Comparison of ENCODE assay signal across 13 mouse cellular contexts in the genomic region with DNA sequence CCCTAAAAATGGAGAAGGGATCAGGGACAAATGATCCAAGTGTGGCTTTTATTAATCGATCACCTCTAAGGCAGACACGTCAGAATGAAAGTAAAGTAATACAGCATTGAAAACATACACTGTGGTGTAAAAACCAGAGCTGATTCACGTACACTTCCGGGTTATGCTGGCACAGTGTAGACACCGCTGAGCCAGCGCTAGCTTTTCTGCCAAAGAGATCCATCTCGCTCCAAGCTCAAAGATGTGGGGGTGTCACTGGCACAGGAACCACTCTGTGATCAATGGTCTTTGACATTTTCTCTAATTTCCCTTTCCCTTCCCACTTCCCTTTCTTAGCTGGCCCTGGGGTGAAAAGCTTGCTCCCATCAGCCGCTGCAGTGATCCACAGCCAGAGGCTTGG.
DNase-seq lines count a peak whose midpoint lies in the region; ATAC-seq and TF ChIP-seq lines count a peak whose summit lies in the region.
"Had no signal": no experiment of that assay in that cellular context is flagged by ENCODE, and none has a peak within 500 bp of the region (broad histone marks: within the 10 kb centered on the region; RNA-seq: fewer than 3 reads in every experiment).

No protein-coding gene starts in this region.

- H3K27ac ChIP-seq in forebrain, embryonic 12.5 days, result peak overlapping the region; percentile 36
- no peak overlapping the region for H3K27ac ChIP-seq in forebrain, embryonic 10.5 days
- H3K27ac ChIP-seq in CH12.LX (ENCODE audit: insufficient read depth, low read depth), result no peak overlapping the region
- peak overlapping the region; percentile 51 for H3K27ac ChIP-seq in forebrain, embryonic 15.5 days (replicated peaks)
- 0 out of 2 replicates have a peak overlapping the region, but pooled peaks have one; percentile 2 for H3K27ac ChIP-seq in midbrain, embryonic 12.5 days (replicated peaks)
- no peak overlapping the region for H3K27ac ChIP-seq in liver, postnatal 0 days (ENCODE audit: low read depth)
- H3K27ac ChIP-seq: embryonic facial prominence, embryonic 13.5 days; heart, embryonic 13.5 days; kidney, postnatal 0 days had no signal

- H3K9ac ChIP-seq in forebrain, embryonic 12.5 days, result no peak overlapping the region
- no peak overlapping the region for H3K9ac ChIP-seq in CH12.LX (ENCODE audit: insufficient read depth, low read depth)
- no peak overlapping the region for H3K9ac ChIP-seq in forebrain, embryonic 15.5 days (replicated peaks)
- H3K9ac ChIP-seq in midbrain, embryonic 12.5 days (replicated peaks), result no peak overlapping the region
- H3K9ac ChIP-seq in liver, postnatal 0 days (replicated peaks), result no peak overlapping the region
- H3K9ac ChIP-seq: embryonic facial prominence, embryonic 13.5 days; heart, embryonic 13.5 days had no signal

- dilution Hi-C loops in CH12.LX (cut with MboI; ENCODE audit: extremely low pct_ligation_motif_present, extremely low pct_unique_long_range_greater_than_20kb, low sequenced_read_pairs), result no loop called here

- no peak overlapping the region for H3K4me2 ChIP-seq in forebrain, embryonic 12.5 days
- H3K4me2 ChIP-seq in CH12.LX (ENCODE audit: insufficient read depth, low read depth, poor library complexity, severe bottlenecking), result 0 out of 2 replicates have a peak overlapping the region, but pooled peaks have one; percentile 15
- no peak overlapping the region for H3K4me2 ChIP-seq in forebrain, embryonic 15.5 days (replicated peaks)
- no peak overlapping the region for H3K4me2 ChIP-seq in midbrain, embryonic 12.5 days (replicated peaks)
- H3K4me2 ChIP-seq in liver, postnatal 0 days (ENCODE audit: low read depth, low read length), result no peak overlapping the region
- H3K4me2 ChIP-seq: embryonic facial prominence, embryonic 13.5 days; heart, embryonic 13.5 days had no signal

- no peaks in the 10 kb centered on the region for H3K79me2 ChIP-seq in CH12.LX (replicated peaks; ENCODE audit: control insufficient read depth, extremely low read depth, insufficient read depth, poor library complexity, severe bottlenecking)

- no peaks in the 10 kb centered on the region for H3K27me3 ChIP-seq in forebrain, embryonic 12.5 days
- H3K27me3 ChIP-seq in forebrain, embryonic 10.5 days (ENCODE audit: poor library complexity, severe bottlenecking), result no peaks in the 10 kb centered on the region
- no peaks in the 10 kb centered on the region for H3K27me3 ChIP-seq in CH12.LX (replicated peaks)
- H3K27me3 ChIP-seq in forebrain, embryonic 15.5 days, result no peaks in the 10 kb centered on the region
- H3K27me3 ChIP-seq in midbrain, embryonic 12.5 days, result no peaks in the 10 kb centered on the region
- H3K27me3 ChIP-seq in liver, postnatal 0 days (ENCODE audit: insufficient read depth, low read length), result no peaks in the 10 kb centered on the region
- H3K27me3 ChIP-seq: embryonic facial prominence, embryonic 13.5 days; heart, embryonic 13.5 days had no signal

- H3K36me3 ChIP-seq in forebrain, embryonic 12.5 days (replicated peaks), result no peaks in the 10 kb centered on the region
- no peaks in the 10 kb centered on the region for H3K36me3 ChIP-seq in forebrain, embryonic 10.5 days (replicated peaks)
- H3K36me3 ChIP-seq in CH12.LX (replicated peaks in 1 of 2; ENCODE audit: control insufficient read depth in 1 of 2, insufficient read depth in 1 of 2, low read length in 1 of 2), result no peaks in the 10 kb centered on the region
- H3K36me3 ChIP-seq in forebrain, embryonic 15.5 days, result no peaks in the 10 kb centered on the region
- H3K36me3 ChIP-seq in midbrain, embryonic 12.5 days, result no peaks in the 10 kb centered on the region
- H3K36me3 ChIP-seq in liver, postnatal 0 days (replicated peaks; ENCODE audit: insufficient read depth, low read length), result no peaks in the 10 kb centered on the region
- H3K36me3 ChIP-seq: embryonic facial prominence, embryonic 13.5 days; heart, embryonic 13.5 days had no signal

- no peaks in the 10 kb centered on the region for H3K9me3 ChIP-seq in forebrain, embryonic 12.5 days
- H3K9me3 ChIP-seq in forebrain, embryonic 10.5 days, result no peaks in the 10 kb centered on the region; the same call in 1 of the 2 replicates
- H3K9me3 ChIP-seq in CH12.LX (replicated peaks; ENCODE audit: low read length), result no peaks in the 10 kb centered on the region
- H3K9me3 ChIP-seq in forebrain, embryonic 15.5 days, result no peaks in the 10 kb centered on the region
- H3K9me3 ChIP-seq in midbrain, embryonic 12.5 days, result no peaks in the 10 kb centered on the region
- H3K9me3 ChIP-seq in liver, postnatal 0 days (ENCODE audit: low read length), result no peaks in the 10 kb centered on the region
- H3K9me3 ChIP-seq: embryonic facial prominence, embryonic 13.5 days; heart, embryonic 13.5 days had no signal

- peak; percentile 44; the same call in 1 of the 2 replicates for ATAC-seq in forebrain, embryonic 12.5 days (ENCODE audit: low FRiP score)
- peak; percentile 73 for ATAC-seq in forebrain, embryonic 15.5 days (replicated peaks)
- no peak for ATAC-seq in midbrain, embryonic 12.5 days (ENCODE audit: low FRiP score, low read depth)
- ATAC-seq in liver, postnatal 0 days, result no peak

- TF ChIP-seq EP300 in CH12.LX (IDR thresholded peaks at IDR 0.05; ENCODE audit: low read length), result no peak
- TF ChIP-seq EP300 in liver, postnatal 0 days (IDR thresholded peaks at IDR 0.05; ENCODE audit: low read depth), result no peak

- TF ChIP-seq RAD21 in CH12.LX (IDR thresholded peaks at IDR 0.05; ENCODE audit: low read depth, low read length), result no peak

- 77% methylated on average over 8 of the region's 8 CpGs for WGBS in forebrain, embryonic 12.5 days
- 83% methylated on average over 8 of the region's 8 CpGs for WGBS in forebrain, embryonic 10.5 days
- WGBS in forebrain, embryonic 15.5 days, result 61% methylated on average over 8 of the region's 8 CpGs
- WGBS in midbrain, embryonic 12.5 days, result 79% methylated on average over 8 of the region's 8 CpGs
- 72% methylated on average over 8 of the region's 8 CpGs for WGBS in liver, postnatal 0 days (ENCODE audit: insufficient replicate concordance)

- no peak for TF ChIP-seq POLR2A in CH12.LX (IDR thresholded peaks at IDR 0.05; ENCODE audit: low read depth, low read length)

- in situ Hi-C loops in CH12.LX (cut with MboI; ENCODE audit: low pct_ligation_motif_present, low pct_unique_long_range_greater_than_20kb, low sequenced_read_pairs), result no loop called here

- peaks cover 20% of the 10 kb centered on the region for H3K4me1 ChIP-seq in forebrain, embryonic 12.5 days
- peaks cover 23% of the 10 kb centered on the region for H3K4me1 ChIP-seq in forebrain, embryonic 10.5 days
- no peaks in the 10 kb centered on the region for H3K4me1 ChIP-seq in CH12.LX (ENCODE audit: control insufficient read depth in 1 of 2, insufficient read depth in 2 of 2)
- H3K4me1 ChIP-seq in forebrain, embryonic 15.5 days, result peaks cover 31% of the 10 kb centered on the region
- peaks cover 23% of the 10 kb centered on the region; the same call in 1 of the 2 replicates for H3K4me1 ChIP-seq in midbrain, embryonic 12.5 days
- H3K4me1 ChIP-seq in liver, postnatal 0 days (ENCODE audit: insufficient read depth), result no peaks in the 10 kb centered on the region
- H3K4me1 ChIP-seq: embryonic facial prominence, embryonic 13.5 days; heart, embryonic 13.5 days had no signal

- no peak for DNase-seq in forebrain, embryonic 10.5 days (ENCODE audit: extremely low spot score, low spot score)
- no peak for DNase-seq in CH12.LX (ENCODE audit: extremely low read depth)
- DNase-seq in liver, postnatal 0 days, result no peak
- DNase-seq in B cell, adult 2 months, result no peak
- DNase-seq: adrenal gland, adult 8-10 months; gastrocnemius, postnatal 36 days; thymus, adult 2 months had no signal

- H3K4me3 ChIP-seq in forebrain, embryonic 12.5 days (replicated peaks), result no peak overlapping the region
- H3K4me3 ChIP-seq in forebrain, embryonic 10.5 days, result no peak overlapping the region
- no peak overlapping the region for H3K4me3 ChIP-seq in CH12.LX (replicated peaks in 1 of 3; ENCODE audit: low read depth in 2 of 3, low read length in 2 of 3, poor library complexity in 1 of 3)
- no peak overlapping the region for H3K4me3 ChIP-seq in forebrain, embryonic 15.5 days
- H3K4me3 ChIP-seq in midbrain, embryonic 12.5 days, result no peak overlapping the region
- H3K4me3 ChIP-seq in liver, postnatal 0 days (ENCODE audit: low read depth, low read length), result no peak overlapping the region
- H3K4me3 ChIP-seq: embryonic facial prominence, embryonic 13.5 days; heart, embryonic 13.5 days had no signal

- TF ChIP-seq CTCF in CH12.LX (conservative IDR thresholded peaks at IDR 0.05 in 1 of 2, IDR thresholded peaks at IDR 0.05 in 1 of 2; ENCODE audit: low read depth in 2 of 2, low read length in 2 of 2), result no peak
- no peak for TF ChIP-seq CTCF in liver, postnatal 0 days (IDR thresholded peaks at IDR 0.05; ENCODE audit: low read depth)

TF ChIP-seq in CH12.LX, 34 proteins besides CTCF, POLR2A, EP300 and RAD21:
- TF ChIP-seq ZMIZ1 (IDR thresholded peaks at IDR 0.05; ENCODE audit: low read depth, low read length) (no peak), MAZ (IDR thresholded peaks at IDR 0.05; ENCODE audit: low read depth, low read length) (no peak), CHD2 (IDR thresholded peaks at IDR 0.05; ENCODE audit: low read length) (no peak), KAT2A (IDR thresholded peaks at IDR 0.05; ENCODE audit: insufficient replicate concordance, low read length) (no peak), JUND (conservative IDR thresholded peaks at IDR 0.05; ENCODE audit: low read depth, low read length) (peak; percentile 42; the same call in 1 of the 2 replicates), ELF1 (IDR thresholded peaks at IDR 0.05; ENCODE audit: low read depth, low read length) (peak; percentile 45)
TF ChIP-seq in CH12.LX: peak in this region for 2.

Comparison
In these comparisons a context has a peak if more than half of its experiments do, and no peak if none do; other contexts are left out.
1. H3K27ac ChIP-seq: peak in forebrain, embryonic 12.5 days (single experiment), forebrain, embryonic 15.5 days (single experiment) and midbrain, embryonic 12.5 days (single experiment); none in forebrain, embryonic 10.5 days (single experiment), CH12.LX (single experiment) and liver, postnatal 0 days (single experiment).
2. ATAC-seq: peak in forebrain, embryonic 12.5 days (single experiment) and forebrain, embryonic 15.5 days (single experiment); none in midbrain, embryonic 12.5 days (single experiment) and liver, postnatal 0 days (single experiment).